Mouse (Mus musculus) embryonic facial prominence, embryonic 12.5 days (tissue): ENCODE results near the gene Fermt2. TPM values are rescaled to one million over a fixed set of nuclear protein-coding genes. Genes with fewer than 3 reads are reported as not detected.

Experiments
- ATAC-seq: fragments of 200-750 bp; cut with Nextera tagmentation; 2 replicates; pipeline ENCODE4 v1.8.0; 2017; ENCODE audit not compliant: insufficient number of reproducible peaks, insufficient read depth, low FRiP score, low TSS enrichment
- H3K27ac ChIP-seq: fragments of 300-500 bp; sonication (generic); 2 replicates; pipeline ENCODE4 v1.5.1; 2016; ENCODE audit warnings: mild to moderate bottlenecking
- H3K27me3 ChIP-seq: fragments of 300-500 bp; sonication (generic); 2 replicates; pipeline ENCODE4 v1.6.1; 2016; ENCODE audit warnings: mild to moderate bottlenecking, moderate library complexity
- H3K36me3 ChIP-seq: fragments of 300-500 bp; sonication (generic); 2 replicates; pipeline ENCODE4 v1.6.1; 2016; ENCODE audit warnings: mild to moderate bottlenecking
- H3K4me1 ChIP-seq: fragments of 300-500 bp; sonication (generic); 2 replicates; pipeline ENCODE4 v1.6.1; 2016
- H3K4me2 ChIP-seq: fragments of 300-500 bp; sonication (generic); replicated peaks from 2 replicates; pipeline ENCODE4 v1.6.1; 2016; ENCODE audit warnings: mild to moderate bottlenecking, moderate library complexity
- H3K4me3 ChIP-seq: fragments of 300-500 bp; sonication (generic); 2 replicates; pipeline ENCODE4 v1.5.1; 2016; ENCODE audit warnings: mild to moderate bottlenecking
- H3K9ac ChIP-seq: fragments of 300-500 bp; sonication (generic); 2 replicates; pipeline ENCODE4 v1.6.1; 2016; ENCODE audit warnings: mild to moderate bottlenecking, moderate library complexity
- H3K9me3 ChIP-seq: fragments of 300-500 bp; sonication (generic); 2 replicates; pipeline ENCODE4 v1.6.1; 2016; ENCODE audit warnings: mild to moderate bottlenecking, moderate library complexity
- WGBS: fragments of 180-500 bp; shearing (Covaris S2); methylation state at CpG from one replicate; pipeline ENCODE4 v1.1.7; 2016; 5-methylcytosine and 5-hydroxymethylcytosine counted together
- polyA plus RNA-seq: library from polyadenylated mRNA; unstranded; fragments of >200 nt; fragmentation: Nextera tagmentation; extraction: Ambion mirVana; gene quantifications from 2 replicates; pipeline ENCODE4 v1.2.1, GENCODE M21; 2016

Fermt2 gene
- polyA plus RNA-seq, 1 experiment from 2014 or later, result 111 TPM

- no peak overlapping the region for H3K4me3 ChIP-seq
- no peak overlapping the region for H3K4me2 ChIP-seq
- H3K4me1 ChIP-seq, result no peaks in the 10 kb centered on the region
- no peaks in the 10 kb centered on the region for H3K36me3 ChIP-seq
- no peak overlapping the region for H3K27ac ChIP-seq
- H3K9me3 ChIP-seq, result peaks cover 5% of the 10 kb centered on the region; the same call in 1 of the 2 replicates
- no peak overlapping the region for H3K9ac ChIP-seq
- 67% methylated on average over 4 of the region's 4 CpGs for WGBS
- ATAC-seq, result no peak
- H3K27me3 ChIP-seq, result no peaks in the 10 kb centered on the region
These were observed 107.5 kb downstream of the Fermt2 start for GRCm38 (mm10) chr14:45422371-45422770.

GRCm38 (mm10) chr14:45419323-45419722 lies 110.6 kb downstream of the Fermt2 start:
- Histone ChIP-seq H3K9me3 (no peaks in the 10 kb centered on the region), H3K27ac (no peak overlapping the region), H3K36me3 (no peaks in the 10 kb centered on the region), H3K4me3 (no peak overlapping the region), H3K9ac (no peak overlapping the region), H3K27me3 (no peaks in the 10 kb centered on the region), H3K4me1 (no peaks in the 10 kb centered on the region), H3K4me2 (no peak overlapping the region)
- 79% methylated on average over 4 of the region's 4 CpGs for WGBS
- ATAC-seq, result no peak

GRCm38 (mm10) chr14:45418553-45418952 lies 111.4 kb downstream of the Fermt2 start:
- Histone ChIP-seq H3K27me3 (no peaks in the 10 kb centered on the region), H3K4me3 (no peak overlapping the region), H3K4me1 (no peaks in the 10 kb centered on the region), H3K4me2 (no peak overlapping the region), H3K9ac (no peak overlapping the region), H3K36me3 (no peaks in the 10 kb centered on the region), H3K27ac (no peak overlapping the region), H3K9me3 (no peaks in the 10 kb centered on the region)
- 68% methylated on average over 3 of the region's 3 CpGs for WGBS
- no peak for ATAC-seq

- Histone ChIP-seq H3K27me3 (no peaks in the 10 kb centered on the region), H3K4me2 (no peak overlapping the region), H3K9ac (no peak overlapping the region), H3K4me3 (no peak overlapping the region), H3K9me3 (no peaks in the 10 kb centered on the region), H3K27ac (no peak overlapping the region), H3K4me1 (no peaks in the 10 kb centered on the region), H3K36me3 (no peaks in the 10 kb centered on the region)
- 87% methylated on average over 4 of the region's 4 CpGs for WGBS
- no peak for ATAC-seq
These were observed 113.7 kb downstream of the Fermt2 start for GRCm38 (mm10) chr14:45416265-45416664.

Other genes starting within 250 kb of the Fermt2 start
- gene Ero1l, start 211.3 kb downstream of the Fermt2 start, polyA plus RNA-seq, result 33.2 and 34.6 TPM in 2 replicates
- gene Psmc6, start 200.3 kb downstream of the Fermt2 start, polyA plus RNA-seq, result 185 TPM in 2 replicates
- gene Styx, start 179.0 kb downstream of the Fermt2 start, polyA plus RNA-seq, result 65.7 and 70.0 TPM in 2 replicates
- gene Gnpnat1, start 125.2 kb downstream of the Fermt2 start, polyA plus RNA-seq, result 37.8 and 45.0 TPM in 2 replicates
- gene Ddhd1, start 128.0 kb upstream of the Fermt2 start, polyA plus RNA-seq, result 9.2 and 10.5 TPM in 2 replicates